Mouse (Mus musculus) lung, adult 2 months (tissue): ENCODE measurements around the gene Tnr. TPM values are rescaled to one million over a fixed set of nuclear protein-coding genes. Genes with fewer than 3 reads are reported as not detected.

Experiments used
- DNase-seq: peaks from one replicate; pipeline ENCODE4 v3.0.0; 2022
- H3K4me1 ChIP-seq: fragments of 200-500 bp; 2 replicates; pipeline ENCODE4 v1.6.1; 2011; ENCODE audit warnings: low read length; ENCODE audit not compliant: control insufficient read depth, insufficient read depth
- H3K4me3 ChIP-seq: fragments of 200-500 bp; replicated peaks from 2 replicates; pipeline ENCODE3; 2011; ENCODE audit warnings: low read depth, mild to moderate bottlenecking, control low read depth, low read length; ENCODE audit errors: extremely low read depth
- CTCF ChIP-seq: fragments of 200-500 bp; IDR thresholded peaks from 2 replicates; pipeline ENCODE4 v1.5.1; 2011; ENCODE audit warnings: mild to moderate bottlenecking, low read length, control low read depth; ENCODE audit not compliant: insufficient read depth
- POLR2A ChIP-seq: fragments of 200-500 bp; IDR thresholded peaks from 2 replicates; pipeline ENCODE4 v1.6.1; 2011; ENCODE audit warnings: low read depth, mild to moderate bottlenecking, control low read depth, low read length, borderline replicate concordance; ENCODE audit errors: extremely low read depth
- WGBS: fragments of 180-500 bp; shearing (Covaris S2); methylation state at CpG from one replicate; pipeline ENCODE4 v1.1.7; 2018; 5-methylcytosine and 5-hydroxymethylcytosine counted together
- polyA plus RNA-seq: library from polyadenylated mRNA; depleted of rRNA; stranded (reverse); fragments of >200 nt; gene quantifications from 2 replicates; pipeline ENCODE4 v1.2.3, GENCODE M21; 2012

Tnr gene
- polyA plus RNA-seq, 1 experiment, result 0.12 TPM

DNA sequence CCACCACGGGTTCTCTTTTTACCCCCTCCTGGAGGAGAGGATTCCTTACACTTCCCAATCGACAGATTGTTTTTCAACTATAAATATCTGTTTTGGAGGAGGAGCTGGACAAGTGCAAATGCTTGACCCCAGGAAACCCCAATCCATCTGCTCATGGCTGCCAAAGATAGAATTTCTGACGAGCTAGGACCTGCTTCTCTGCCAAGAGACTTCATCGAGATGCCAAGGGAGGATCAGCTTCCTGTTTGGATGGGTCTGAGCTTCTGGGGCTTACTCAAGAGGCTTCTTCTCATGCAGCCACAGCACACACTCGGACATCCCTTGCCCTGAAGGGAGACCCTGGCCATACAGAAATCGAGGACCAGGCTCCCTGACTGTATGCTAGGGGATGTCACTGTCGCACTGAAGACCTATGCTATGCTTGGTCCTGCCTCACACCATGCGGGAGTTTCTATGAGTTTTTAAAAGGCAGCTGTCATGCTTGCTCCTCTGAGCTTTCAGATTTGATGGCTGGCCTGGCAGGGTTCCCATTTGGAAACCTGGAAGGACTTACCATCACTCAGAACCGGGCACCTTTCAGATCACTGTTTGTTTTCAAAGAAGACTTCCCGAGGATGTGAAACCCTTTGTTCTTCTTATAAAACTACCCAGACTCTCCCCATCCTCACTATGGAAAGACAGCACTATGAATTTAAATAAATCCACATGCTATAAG lies 154.8 kb downstream of the Tnr start:
- DNase-seq, result no peak
- 36% methylated on average over 10 of the region's 10 CpGs for WGBS
- no peak for TF ChIP-seq POLR2A
- no peak for TF ChIP-seq CTCF
- H3K4me1 ChIP-seq, result peaks cover 3% of the 10 kb centered on the region
- no peak overlapping the region for H3K4me3 ChIP-seq

DNA sequence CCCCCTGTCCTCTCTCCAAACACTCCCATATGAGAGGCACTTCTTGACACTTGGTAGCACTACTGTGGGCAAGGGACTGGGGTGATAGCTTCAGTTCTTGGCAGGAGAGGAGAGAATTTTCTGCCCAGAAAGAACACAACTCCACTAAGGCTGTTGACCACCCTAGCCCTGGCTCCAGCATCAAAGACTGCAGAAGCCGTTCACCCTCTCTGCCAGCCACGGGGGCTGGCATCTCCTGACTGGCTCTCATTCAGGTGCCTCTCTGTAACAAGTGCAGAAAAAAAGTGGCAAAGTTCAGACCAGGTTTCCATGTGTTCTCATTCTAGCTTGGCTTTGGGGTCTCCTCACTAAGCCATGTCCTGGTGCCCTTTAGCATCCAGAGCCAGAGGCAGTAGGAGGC lies 157.7 kb downstream of the Tnr start:
- peaks cover 4% of the 10 kb centered on the region for H3K4me1 ChIP-seq
- no peak for DNase-seq
- H3K4me3 ChIP-seq, result no peak overlapping the region
- TF ChIP-seq CTCF, result no peak
- no peak for TF ChIP-seq POLR2A
- 59% methylated on average over 2 of the region's 2 CpGs for WGBS

DNA sequence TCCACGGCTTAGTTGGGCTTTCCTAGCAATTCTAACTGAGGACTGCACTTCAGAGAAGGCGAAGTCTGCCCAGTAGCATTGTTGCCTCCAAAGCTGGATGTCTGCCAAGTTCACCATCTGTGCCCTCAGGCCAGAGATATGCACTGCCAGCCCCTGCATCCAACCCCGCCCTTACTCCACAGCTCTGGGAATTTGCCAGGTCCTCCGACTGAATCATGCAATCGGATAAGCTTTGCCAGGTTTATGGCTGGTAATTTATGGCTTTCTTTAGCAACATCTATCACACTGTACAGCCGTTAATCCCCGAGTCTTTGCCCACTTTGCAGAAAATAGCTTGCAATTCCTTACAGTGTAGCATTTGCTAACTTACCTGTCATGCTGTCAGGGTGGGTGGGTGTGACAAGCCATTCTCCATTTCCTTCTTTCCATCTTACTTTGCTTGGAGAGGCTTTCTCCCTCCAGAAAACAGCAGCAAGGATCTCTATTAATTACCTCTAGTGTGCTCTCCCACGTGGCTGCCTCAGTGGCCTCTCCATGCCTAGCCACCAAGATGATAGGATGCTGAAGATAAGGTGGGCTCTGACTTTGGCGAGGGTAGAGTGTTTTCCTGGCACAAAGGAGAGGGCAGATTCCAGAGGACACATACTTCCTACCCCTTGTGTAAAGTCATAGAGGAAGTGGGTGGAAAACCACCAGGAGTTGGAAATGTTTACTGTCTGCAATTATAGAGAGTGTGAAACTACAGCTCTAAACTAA lies 163.1 kb downstream of the Tnr start:
- TF ChIP-seq POLR2A, result no peak
- no peak for TF ChIP-seq CTCF
- Histone ChIP-seq H3K4me3 (no peak overlapping the region), H3K4me1 (peaks cover 7% of the 10 kb centered on the region; the same call in 1 of the 2 replicates)
- 14% methylated on average over 9 of the region's 9 CpGs for WGBS
- peak; percentile 23 for DNase-seq

DNA sequence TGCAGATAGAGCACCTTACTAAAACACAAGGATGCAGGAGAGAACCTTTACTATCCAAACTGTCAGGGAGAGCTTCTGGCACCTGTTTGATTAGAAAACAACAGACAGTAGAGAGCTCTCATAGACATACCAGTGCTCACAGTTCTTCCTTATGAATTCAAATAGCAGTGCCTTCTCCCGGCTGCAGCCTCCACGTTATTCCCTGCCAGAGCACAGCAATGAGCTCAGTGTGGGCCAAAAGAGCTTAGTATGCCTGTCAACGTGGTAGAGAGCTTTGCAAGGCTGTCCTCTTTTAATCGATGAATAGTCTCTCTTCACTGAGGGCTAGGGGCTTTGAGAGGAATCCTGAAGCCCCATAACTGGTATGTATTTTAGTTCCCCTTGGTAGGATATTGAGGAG lies 173.1 kb downstream of the Tnr start:
- whole genome bisulfite sequencing, result 65% methylated on average over 4 of the region's 4 CpGs
- Histone ChIP-seq H3K4me3 (no peak overlapping the region), H3K4me1 (no peaks in the 10 kb centered on the region)
- DNase-seq, result no peak
- TF ChIP-seq CTCF, result no peak
- TF ChIP-seq POLR2A, result no peak

DNA sequence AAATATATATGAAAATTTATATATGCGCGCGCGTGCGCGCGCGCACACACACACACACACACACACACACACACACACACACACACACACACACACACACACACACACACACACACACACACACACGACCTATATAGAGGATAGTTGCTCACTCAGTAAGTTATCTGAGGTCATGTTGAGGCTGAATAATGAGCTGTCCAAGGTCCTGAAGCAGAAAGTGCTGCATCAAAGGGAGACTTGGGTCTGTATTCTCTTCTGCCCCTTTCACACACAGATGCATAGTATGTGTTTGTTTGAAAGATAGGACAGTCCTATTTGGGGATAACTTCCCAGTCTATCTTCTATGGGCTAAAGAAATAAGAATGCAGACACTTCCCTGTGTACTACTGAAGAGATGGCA lies 178.5 kb downstream of the Tnr start:
- H3K4me1 ChIP-seq, result no peaks in the 10 kb centered on the region
- 95% methylated on average over 7 of the region's 9 CpGs for WGBS
- no peak for TF ChIP-seq POLR2A
- TF ChIP-seq CTCF, result no peak
- no peak overlapping the region for H3K4me3 ChIP-seq
- no peak for DNase-seq

DNA sequence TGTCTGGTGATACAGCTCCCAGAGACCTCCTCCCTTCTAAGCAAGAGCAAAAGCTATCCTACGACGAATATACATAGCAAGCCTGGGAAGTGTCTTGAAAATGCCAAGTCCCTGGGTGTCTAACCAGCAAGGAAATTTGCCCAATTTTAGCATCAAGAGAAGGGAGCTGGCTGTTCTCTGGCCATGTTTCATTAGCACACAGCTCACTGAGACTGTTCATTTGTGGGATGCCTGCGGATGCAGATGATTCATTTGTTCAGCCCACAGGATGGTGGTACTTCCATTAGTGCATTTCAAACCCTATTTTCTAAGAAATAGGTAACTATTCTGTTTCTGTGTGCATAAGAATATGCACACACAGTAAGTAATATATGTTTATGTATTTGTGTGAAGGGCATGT lies 181.4 kb downstream of the Tnr start:
- no peak for TF ChIP-seq CTCF
- no peak for TF ChIP-seq POLR2A
- WGBS, result 85% methylated on average over 3 of the region's 3 CpGs
- no peak for DNase-seq
- no peak overlapping the region for H3K4me3 ChIP-seq
- H3K4me1 ChIP-seq, result no peaks in the 10 kb centered on the region

DNA sequence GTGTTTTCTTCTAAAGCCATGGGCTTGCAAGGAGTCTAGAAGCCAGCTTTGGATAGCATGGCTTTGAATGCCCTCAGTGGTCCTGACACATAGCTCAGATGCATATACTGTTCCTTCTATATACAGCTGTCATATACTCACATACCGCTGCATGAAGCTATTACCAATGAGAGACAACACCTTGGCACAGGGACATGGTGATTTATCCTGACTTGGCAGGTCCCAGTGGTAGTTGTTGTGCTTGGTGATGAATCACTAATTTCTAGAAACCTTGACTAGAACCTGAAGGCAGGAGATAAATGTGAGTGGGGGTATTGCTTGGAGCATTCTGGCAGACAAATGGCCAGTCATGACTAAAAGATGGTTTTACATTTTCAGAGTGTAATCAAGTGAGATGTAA lies 192.7 kb downstream of the Tnr start:
- TF ChIP-seq CTCF (no peak), POLR2A (no peak)
- WGBS, result 88% methylated on average over 1 of the region's 1 CpGs
- Histone ChIP-seq H3K4me1 (no peaks in the 10 kb centered on the region), H3K4me3 (no peak overlapping the region)
- no peak for DNase-seq

DNA sequence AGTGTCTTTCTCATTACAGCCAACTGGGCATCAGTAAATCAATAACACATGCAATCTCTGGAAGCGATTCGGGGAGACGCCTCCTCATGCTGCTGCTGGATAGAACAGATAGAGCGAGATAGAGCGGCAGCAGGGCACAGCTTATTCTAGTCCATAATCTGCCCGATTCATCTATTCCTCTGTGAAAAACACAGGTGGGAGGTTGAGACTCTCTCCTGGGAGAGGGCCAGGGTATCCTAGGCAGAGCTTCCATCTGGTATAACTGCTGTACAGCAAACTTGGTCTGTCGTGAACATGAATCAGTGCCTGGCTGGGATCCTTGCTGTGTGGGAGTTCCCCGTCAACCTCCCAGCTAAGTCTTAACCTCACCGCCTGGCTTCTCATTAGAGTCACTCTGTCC lies 193.4 kb downstream of the Tnr start:
- WGBS, result 84% methylated on average over 9 of the region's 9 CpGs
- no peak for DNase-seq

DNA sequence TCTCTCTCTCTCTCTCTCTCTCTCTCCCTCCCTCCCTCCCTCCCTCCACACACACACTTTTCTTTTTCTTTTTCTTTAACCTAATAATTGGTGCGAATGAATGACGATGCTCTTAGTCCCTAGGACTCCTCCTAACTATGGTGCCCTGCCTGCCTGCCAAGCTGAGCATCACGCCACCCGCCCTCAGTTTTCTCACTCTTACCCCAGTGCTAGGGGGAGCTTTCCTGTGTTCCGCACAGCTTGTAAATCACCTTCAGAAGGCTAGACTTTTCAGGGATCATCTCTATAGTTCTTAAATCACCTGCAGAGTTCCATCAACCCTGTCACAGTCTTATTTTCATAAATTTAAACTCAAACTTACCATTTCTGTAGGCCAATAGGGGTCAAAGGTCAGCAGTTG lies 200.2 kb downstream of the Tnr start:
- 90% methylated on average over 5 of the region's 5 CpGs for WGBS

More for the DNA sequence above, 193.4 kb downstream of the Tnr start:
- Histone ChIP-seq H3K4me1 (no peaks in the 10 kb centered on the region), H3K4me3 (no peak overlapping the region)
- TF ChIP-seq CTCF (no peak), POLR2A (no peak)

DNA sequence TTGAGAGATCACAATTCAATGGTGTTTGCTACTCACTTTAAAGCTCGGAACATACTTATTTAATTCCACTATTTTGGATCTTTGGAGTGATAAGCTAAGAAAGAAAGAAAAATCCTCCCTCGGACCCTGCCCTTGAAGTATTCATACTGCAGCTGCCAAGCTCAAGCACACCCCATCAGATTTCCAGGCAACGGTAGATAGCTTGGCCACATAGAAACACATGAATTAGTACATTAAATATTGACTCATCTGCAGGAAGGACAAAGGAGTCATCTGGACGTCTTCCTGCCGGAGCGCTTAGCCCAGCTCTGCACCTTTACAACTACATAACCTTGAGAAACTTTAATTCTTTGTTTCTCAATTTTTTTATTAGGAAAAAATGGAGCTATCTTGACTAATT lies 205.7 kb downstream of the Tnr start:
- no peaks in the 10 kb centered on the region for H3K4me1 ChIP-seq
- WGBS, result 67% methylated on average over 6 of the region's 6 CpGs

More for the DNA sequence above, 200.2 kb downstream of the Tnr start:
- H3K4me3 ChIP-seq, result no peak overlapping the region
- DNase-seq, result no peak
- no peak for TF ChIP-seq CTCF
- TF ChIP-seq POLR2A, result no peak
- H3K4me1 ChIP-seq, result no peaks in the 10 kb centered on the region

More for the DNA sequence above, 205.7 kb downstream of the Tnr start:
- H3K4me3 ChIP-seq, result no peak overlapping the region
- no peak for DNase-seq
- TF ChIP-seq POLR2A (no peak), CTCF (no peak)
